Mouse (Mus musculus): ENCODE measurements around the gene Syvn1. TPM values are rescaled to one million over a fixed set of nuclear protein-coding genes. Genes with fewer than 3 reads are reported as not detected.

Gene Syvn1
- polyA plus RNA-seq, 1 experiment from 2014 or later = 18.5 TPM

- no peaks in the 10 kb centered on the region for H3K27me3 ChIP-seq (ENCODE audit: control insufficient read depth, insufficient read depth, low read length)
- WGBS = 55% methylated on average over 3 of the region's 3 CpGs
- TF ChIP-seq EP300 (optimal IDR thresholded peaks at IDR 0.05) (no peak), CTCF (IDR thresholded peaks at IDR 0.05; ENCODE audit: low read depth) (peak; percentile 51)
Measured at GRCm38 (mm10) chr19:6020276-6020675, 26.1 kb upstream of the Syvn1 start.

GRCm38 (mm10) chr19:6023059-6023458, 23.3 kb upstream of the Syvn1 start:
- no peak overlapping the region for H3K4me2 ChIP-seq (replicated peaks; ENCODE audit: low read depth)
- H3K4me1 ChIP-seq (replicated peaks; ENCODE audit: control insufficient read depth, insufficient read depth) = no peaks in the 10 kb centered on the region
- H3K27me3 ChIP-seq (ENCODE audit: control insufficient read depth, insufficient read depth, low read length) = no peaks in the 10 kb centered on the region
- H3K9ac ChIP-seq (ENCODE audit: low read length) = no peak overlapping the region
- 63% methylated on average over 8 of the region's 8 CpGs for WGBS
- no peak overlapping the region for H3K4me3 ChIP-seq (ENCODE audit: low read depth, low read length)
- H3K27ac ChIP-seq (replicated peaks) = no peak overlapping the region
- ATAC-seq (ENCODE audit: low FRiP score, low TSS enrichment) (no peak), DNase-seq (ENCODE audit: low spot score) (no peak)
- TF ChIP-seq EP300 (optimal IDR thresholded peaks at IDR 0.05) (no peak), CTCF (IDR thresholded peaks at IDR 0.05; ENCODE audit: low read depth) (no peak)
- H3K36me3 ChIP-seq (ENCODE audit: control insufficient read depth, insufficient read depth, low read length) = no peaks in the 10 kb centered on the region
- H3K9me3 ChIP-seq (ENCODE audit: control insufficient read depth, low read length) = no peaks in the 10 kb centered on the region

More at GRCm38 (mm10) chr19:6020276-6020675, 26.1 kb upstream of the Syvn1 start:
- Histone ChIP-seq H3K36me3 (ENCODE audit: control insufficient read depth, insufficient read depth, low read length) (no peaks in the 10 kb centered on the region), H3K9me3 (ENCODE audit: control insufficient read depth, low read length) (no peaks in the 10 kb centered on the region), H3K4me1 (replicated peaks; ENCODE audit: control insufficient read depth, insufficient read depth) (no peaks in the 10 kb centered on the region), H3K4me2 (replicated peaks; ENCODE audit: low read depth) (no peak overlapping the region), H3K9ac (ENCODE audit: low read length) (no peak overlapping the region), H3K4me3 (ENCODE audit: low read depth, low read length) (no peak overlapping the region), H3K27ac (replicated peaks) (no peak overlapping the region)
- DNase-seq (ENCODE audit: low spot score) = peak; percentile 47
- no peak for ATAC-seq (ENCODE audit: low FRiP score, low TSS enrichment)

GRCm38 (mm10) chr19:6023930-6024329, 22.4 kb upstream of the Syvn1 start:
- ATAC-seq (ENCODE audit: low FRiP score, low TSS enrichment) (no peak), DNase-seq (ENCODE audit: low spot score) (no peak)
- no peak overlapping the region for H3K9ac ChIP-seq (ENCODE audit: low read length)
- H3K4me1 ChIP-seq (replicated peaks; ENCODE audit: control insufficient read depth, insufficient read depth) = no peaks in the 10 kb centered on the region
- 81% methylated on average over 7 of the region's 7 CpGs for WGBS
- H3K27ac ChIP-seq (replicated peaks) = no peak overlapping the region
- no peaks in the 10 kb centered on the region for H3K27me3 ChIP-seq (ENCODE audit: control insufficient read depth, insufficient read depth, low read length)
- H3K4me3 ChIP-seq (ENCODE audit: low read depth, low read length) = no peak overlapping the region
- no peak overlapping the region for H3K4me2 ChIP-seq (replicated peaks; ENCODE audit: low read depth)
- no peaks in the 10 kb centered on the region for H3K36me3 ChIP-seq (ENCODE audit: control insufficient read depth, insufficient read depth, low read length)
- TF ChIP-seq EP300 (optimal IDR thresholded peaks at IDR 0.05) (no peak), CTCF (IDR thresholded peaks at IDR 0.05; ENCODE audit: low read depth) (no peak)
- no peaks in the 10 kb centered on the region for H3K9me3 ChIP-seq (ENCODE audit: control insufficient read depth, low read length)

GRCm38 (mm10) chr19:6028991-6029390, 17.4 kb upstream of the Syvn1 start:
- Histone ChIP-seq H3K4me1 (replicated peaks; ENCODE audit: control insufficient read depth, insufficient read depth) (no peaks in the 10 kb centered on the region), H3K9ac (ENCODE audit: low read length) (no peak overlapping the region), H3K27me3 (ENCODE audit: control insufficient read depth, insufficient read depth, low read length) (no peaks in the 10 kb centered on the region), H3K27ac (replicated peaks) (no peak overlapping the region), H3K4me3 (ENCODE audit: low read depth, low read length) (no peak overlapping the region), H3K4me2 (replicated peaks; ENCODE audit: low read depth) (no peak overlapping the region), H3K36me3 (ENCODE audit: control insufficient read depth, insufficient read depth, low read length) (no peaks in the 10 kb centered on the region), H3K9me3 (ENCODE audit: control insufficient read depth, low read length) (no peaks in the 10 kb centered on the region)
- TF ChIP-seq CTCF (IDR thresholded peaks at IDR 0.05; ENCODE audit: low read depth) = no peak
- TF ChIP-seq EP300 (optimal IDR thresholded peaks at IDR 0.05) = no peak
- no peak for DNase-seq (ENCODE audit: low spot score)
- 69% methylated on average over 6 of the region's 6 CpGs for WGBS
- ATAC-seq (ENCODE audit: low FRiP score, low TSS enrichment) = no peak

- Histone ChIP-seq H3K36me3 (ENCODE audit: control insufficient read depth, insufficient read depth, low read length) (no peaks in the 10 kb centered on the region), H3K9ac (ENCODE audit: low read length) (no peak overlapping the region), H3K4me1 (replicated peaks; ENCODE audit: control insufficient read depth, insufficient read depth) (no peaks in the 10 kb centered on the region), H3K27ac (replicated peaks) (no peak overlapping the region), H3K9me3 (ENCODE audit: control insufficient read depth, low read length) (no peaks in the 10 kb centered on the region), H3K4me2 (replicated peaks; ENCODE audit: low read depth) (no peak overlapping the region), H3K4me3 (ENCODE audit: low read depth, low read length) (no peak overlapping the region), H3K27me3 (ENCODE audit: control insufficient read depth, insufficient read depth, low read length) (no peaks in the 10 kb centered on the region)
- 75% methylated on average over 9 of the region's 9 CpGs for WGBS
- TF ChIP-seq EP300 (optimal IDR thresholded peaks at IDR 0.05) (no peak), CTCF (IDR thresholded peaks at IDR 0.05; ENCODE audit: low read depth) (no peak)
- ATAC-seq (ENCODE audit: low FRiP score, low TSS enrichment) (no peak), DNase-seq (ENCODE audit: low spot score) (no peak)
Measured at GRCm38 (mm10) chr19:6029426-6029825, 16.9 kb upstream of the Syvn1 start.

- peak; percentile 41 for DNase-seq (ENCODE audit: low spot score)
- H3K27me3 ChIP-seq (ENCODE audit: control insufficient read depth, insufficient read depth, low read length) = no peaks in the 10 kb centered on the region
- no peak overlapping the region for H3K4me3 ChIP-seq (ENCODE audit: low read depth, low read length)
- no peaks in the 10 kb centered on the region for H3K4me1 ChIP-seq (replicated peaks; ENCODE audit: control insufficient read depth, insufficient read depth)
- H3K27ac ChIP-seq (replicated peaks) = no peak overlapping the region
- H3K36me3 ChIP-seq (ENCODE audit: control insufficient read depth, insufficient read depth, low read length) = no peaks in the 10 kb centered on the region
- TF ChIP-seq EP300 (optimal IDR thresholded peaks at IDR 0.05) (no peak), CTCF (IDR thresholded peaks at IDR 0.05; ENCODE audit: low read depth) (no peak)
- ATAC-seq (ENCODE audit: low FRiP score, low TSS enrichment) = peak; percentile 40; the same call in 1 of the 2 replicates
- 58% methylated on average over 14 of the region's 14 CpGs for WGBS
- H3K4me2 ChIP-seq (replicated peaks; ENCODE audit: low read depth) = no peak overlapping the region
- H3K9me3 ChIP-seq (ENCODE audit: control insufficient read depth, low read length) = no peaks in the 10 kb centered on the region
- no peak overlapping the region for H3K9ac ChIP-seq (ENCODE audit: low read length)
Measured at GRCm38 (mm10) chr19:6030520-6031280, 15.7 kb upstream of the Syvn1 start.

Data from stomach, postnatal 0 days (tissue).